Mouse (Mus musculus) stomach, postnatal 0 days (tissue): ENCODE data around the gene Vdr.

Experiments
- CTCF ChIP-seq: IDR thresholded peaks from 2 replicates; pipeline ENCODE4 v1.5.1; 2016; ENCODE audit warnings: antibody characterized with exemption, low read depth, mild to moderate bottlenecking, moderate library complexity
- EP300 ChIP-seq: optimal IDR thresholded peaks from 2 replicates; pipeline ENCODE3; 2016; ENCODE audit warnings: antibody characterized with exemption

DNA sequence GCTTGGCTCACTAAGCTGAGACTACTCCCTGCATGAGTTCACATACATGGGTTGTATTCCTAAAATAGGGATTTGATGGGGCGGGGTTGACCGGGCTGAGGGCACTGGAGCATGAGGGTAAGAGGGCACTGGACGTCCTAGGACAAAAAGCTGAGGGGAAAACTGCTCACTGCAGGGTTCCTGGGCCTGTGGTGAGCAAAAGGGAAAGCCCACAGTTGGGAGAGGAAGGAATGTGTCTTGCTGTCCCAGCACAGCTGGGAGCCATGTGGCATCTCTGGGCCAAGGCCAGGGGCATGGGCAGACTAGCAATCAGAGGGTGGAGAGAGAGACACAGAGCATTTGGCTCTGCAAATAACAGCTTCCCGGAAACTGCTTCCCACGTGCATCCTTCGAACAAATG, 28.1 kb upstream of the Vdr start:
- TF ChIP-seq CTCF (no peak), EP300 (no peak)
